Mouse (Mus musculus): ENCODE data around the gene Cacng2.

The Cacng2 gene

GRCm38 (mm10) chr15:77955440-77956403 is 164.1 kb downstream of the Cacng2 start:
- no peak for DNase-seq (ENCODE audit: extremely low read depth, low read depth, low spot score)

GRCm38 (mm10) chr15:77954362-77954761 is 165.5 kb downstream of the Cacng2 start:
- no peak for DNase-seq (ENCODE audit: extremely low read depth, low read depth, low spot score)

DNA sequence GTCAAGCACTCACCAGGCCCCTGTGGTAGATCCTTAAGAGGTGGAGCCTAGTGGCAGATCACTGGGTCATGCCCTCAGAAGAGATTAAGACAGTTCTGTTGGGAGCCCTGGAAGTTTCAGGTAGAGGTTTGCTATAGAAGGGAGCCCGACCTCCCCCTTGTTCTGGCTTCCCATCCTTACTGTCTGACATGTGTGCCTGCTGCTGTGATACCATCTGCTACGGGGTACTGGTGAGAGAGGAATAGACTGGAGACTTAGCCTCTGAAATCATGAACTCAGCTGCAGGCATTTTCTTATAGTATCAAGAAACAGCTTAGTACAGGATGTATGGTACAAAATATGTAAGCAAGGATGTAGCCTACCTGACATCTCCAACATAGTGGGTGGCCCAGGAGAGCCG is 166.9 kb downstream of the Cacng2 start:
- no peak for DNase-seq (ENCODE audit: extremely low read depth, low read depth, low spot score)

DNA sequence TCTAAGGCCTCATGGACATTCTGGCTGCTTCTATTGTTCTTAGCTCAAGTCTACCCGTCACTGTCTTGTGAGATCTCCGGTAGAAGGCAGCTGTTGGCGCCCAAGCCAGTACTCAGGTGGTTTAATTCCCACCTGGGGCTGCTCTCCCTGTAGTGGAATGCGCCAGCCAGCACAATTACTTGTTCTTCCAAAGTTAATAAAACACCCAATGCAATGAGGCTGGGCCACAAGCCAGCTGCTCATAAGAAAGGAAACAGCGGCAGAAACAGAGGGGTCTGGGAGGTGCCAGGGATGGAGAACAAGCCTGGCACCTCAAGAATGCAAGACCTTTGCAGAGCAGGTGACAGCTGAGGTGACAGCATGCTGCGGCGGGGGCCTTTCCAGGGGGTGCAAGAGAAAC is 170.8 kb downstream of the Cacng2 start:
- no peak for DNase-seq (ENCODE audit: extremely low read depth, low read depth, low spot score)

- DNase-seq (ENCODE audit: extremely low read depth, low read depth, low spot score) = no peak
Observed at GRCm38 (mm10) chr15:77945711-77946110, 174.1 kb downstream of the Cacng2 start.

Data from fat pad, adult 2 months (tissue).